Mouse (Mus musculus): ENCODE measurements around the gene Polr3a. TPM values are rescaled to one million over a fixed set of nuclear protein-coding genes. Genes with fewer than 3 reads are reported as not detected.
"Not testable (repeated sequence)": the region's sequence is repeated elsewhere in the genome, so short reads cannot be mapped to it uniquely, and the experiment has no call there.

The Polr3a gene
- total RNA-seq, 1 experiment from 2014 or later = 24.0 TPM

GRCm38 (mm10) chr14:24491266-24491981 lies 4.6 kb upstream of the Polr3a start:
- no peak for DNase-seq

GRCm38 (mm10) chr14:24490468-24491265 lies 3.8 kb upstream of the Polr3a start:
- DNase-seq = peak; percentile 96

GRCm38 (mm10) chr14:24489772-24490171 lies 2.9 kb upstream of the Polr3a start:
- not testable (repeated sequence) for DNase-seq

DNA sequence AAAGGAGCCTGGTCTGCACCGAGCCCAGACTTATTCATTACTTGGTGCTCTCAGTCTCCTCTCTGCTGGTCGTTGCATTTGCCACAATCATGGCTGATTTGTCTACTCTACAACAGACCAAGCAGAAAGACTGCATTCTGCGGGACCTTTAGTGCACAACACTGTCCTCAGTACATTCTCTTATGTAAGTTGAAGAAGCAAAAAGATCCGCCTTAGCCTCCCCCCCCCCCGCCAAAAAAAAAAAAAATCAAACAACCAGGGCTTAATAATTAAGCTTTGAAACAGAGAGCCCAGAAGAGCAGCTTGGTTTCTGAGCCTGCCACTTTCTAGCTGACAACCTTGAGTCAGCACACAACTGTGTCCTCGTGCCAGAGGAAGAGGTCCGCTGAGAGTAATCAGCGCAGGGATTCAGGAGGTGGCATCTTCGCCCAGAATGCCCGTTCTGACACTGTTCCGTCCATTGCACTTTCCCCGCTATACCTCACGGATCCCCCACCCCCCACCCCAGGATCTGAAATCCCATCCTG lies 554 bp downstream of the Polr3a start:
- DNase-seq = no peak

DNA sequence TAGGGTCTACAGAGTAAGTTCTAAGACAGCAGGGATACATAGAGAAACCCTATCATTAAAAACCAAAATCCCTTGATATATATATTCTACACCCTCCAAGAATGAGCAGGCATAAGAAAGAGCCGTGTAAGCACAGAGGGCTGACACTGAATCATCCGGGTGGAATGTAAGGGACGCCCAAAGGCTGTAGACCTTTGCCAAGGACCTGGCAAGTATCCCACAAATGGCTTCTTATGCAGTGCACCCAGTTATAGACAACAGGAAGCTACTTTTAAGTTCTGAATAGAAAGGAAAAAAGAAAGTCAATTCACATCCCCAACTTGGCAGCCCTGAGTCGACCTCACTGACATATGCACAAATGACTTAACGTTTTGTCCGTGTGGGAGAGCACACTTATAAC lies 18.1 kb downstream of the Polr3a start:
- DNase-seq = peak; percentile 24

GRCm38 (mm10) chr14:24458191-24458590 lies 28.7 kb downstream of the Polr3a start:
- DNase-seq = no peak

DNA sequence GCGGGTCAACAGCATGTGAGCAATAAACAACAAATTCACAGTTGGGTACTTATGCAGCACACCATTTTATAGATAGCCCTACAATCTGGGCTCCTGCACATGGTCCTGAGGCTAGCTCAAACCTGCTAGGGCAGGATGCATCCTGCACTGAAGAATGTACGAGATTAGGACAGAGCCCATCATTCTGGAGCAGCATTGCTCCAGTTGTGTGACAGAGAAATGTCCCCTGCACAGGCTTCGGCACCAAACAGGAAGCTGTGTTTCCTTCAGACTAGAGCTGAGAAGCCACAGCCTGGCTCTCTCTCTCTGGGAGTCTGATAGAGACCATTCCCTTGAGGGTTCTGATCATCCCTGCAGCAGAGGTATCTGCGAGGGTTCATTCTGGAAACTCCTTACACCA lies 43.3 kb downstream of the Polr3a start:
- DNase-seq = not testable (repeated sequence)

Other genes with a start within 250 kb of the Polr3a start
- gene Dlg5, start 241.1 kb downstream of the Polr3a start, total RNA-seq (2021) = 66.6 and 85.5 TPM in 2 replicates
- not detected in 2 replicates for gene E330034G19Rik, start 193.8 kb downstream of the Polr3a start, total RNA-seq (2021)
- gene Rps24, start 67 bp upstream of the Polr3a start, total RNA-seq (2021) = 1,410 and 1,697 TPM in 2 replicates